Mouse (Mus musculus) heart, postnatal 0 days (tissue): ENCODE measurements around the gene Ctrc.
A peak's percentile ranks its signal among the peaks of the same experiment; 100 is the strongest.

ENCODE experiments used
- CTCF ChIP-seq: IDR thresholded peaks from 2 replicates; pipeline ENCODE4 v1.5.1; 2016; ENCODE audit warnings: antibody characterized with exemption, control low read depth, low read depth
- EP300 ChIP-seq: IDR thresholded peaks from 2 replicates; pipeline ENCODE4 v1.6.1; 2016; ENCODE audit warnings: antibody characterized with exemption, low read depth

DNA sequence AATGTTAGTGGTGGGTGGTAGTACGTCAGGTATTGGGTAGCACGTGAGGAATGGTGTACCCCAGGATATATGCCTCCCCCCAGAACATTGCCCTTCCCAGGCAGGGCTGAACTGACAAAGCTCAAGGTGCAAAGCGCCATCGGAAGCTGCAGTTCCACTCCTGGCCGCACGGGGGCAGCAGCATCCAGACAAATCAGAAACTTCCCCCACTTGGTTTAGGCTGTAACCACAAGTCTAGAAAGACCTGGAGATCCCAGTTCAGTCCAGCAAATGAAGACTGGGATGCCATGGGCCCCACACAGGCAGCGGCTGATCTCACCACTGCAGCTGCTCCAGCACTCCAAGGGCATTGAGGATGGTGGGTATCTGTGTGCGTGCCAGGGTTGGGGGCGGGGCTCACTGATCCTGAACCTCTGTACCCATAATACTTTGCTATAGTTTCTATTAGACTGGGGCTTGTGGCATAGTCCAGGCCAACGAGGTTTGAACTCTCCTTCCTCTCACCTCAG, 11.3 kb upstream of the Ctrc start:
- no peak for TF ChIP-seq EP300
- peak; percentile 97 for TF ChIP-seq CTCF
